Mouse (Mus musculus): ENCODE results near the gene Mgat1. TPM values are rescaled to one million over a fixed set of nuclear protein-coding genes. Genes with fewer than 3 reads are reported as not detected.
A peak's percentile ranks its signal among the peaks of the same experiment; 100 is the strongest.

Mgat1 gene
- polyA plus RNA-seq, 2 experiments, result 64.7 to 83.7 TPM

GRCm38 (mm10) chr11:49250422-49251379 lies 6.7 kb downstream of the Mgat1 start:
- WGBS, result 2% methylated on average over 36 of the region's 45 CpGs
- peak; percentile 87 for DNase-seq (ENCODE audit: low spot score)
- Histone ChIP-seq H3K27ac (replicated peaks; ENCODE audit: low read depth, low read length) (peak overlapping the region; percentile 95), H3K9me3 (ENCODE audit: control insufficient read depth, low read length) (no peaks in the 10 kb centered on the region), H3K4me2 (replicated peaks; ENCODE audit: low read depth, low read length, severe bottlenecking) (peak overlapping the region; percentile 74), H3K9ac (ENCODE audit: low read depth, low read length, severe bottlenecking) (peak overlapping the region; percentile 95), H3K27me3 (ENCODE audit: control insufficient read depth, insufficient read depth, low read length) (no peaks in the 10 kb centered on the region), H3K4me3 (replicated peaks; ENCODE audit: low read length) (peak overlapping the region; percentile 76), H3K36me3 (ENCODE audit: control insufficient read depth, insufficient read depth, low read length) (peaks cover 28% of the 10 kb centered on the region), H3K4me1 (ENCODE audit: control insufficient read depth, insufficient read depth, low read length) (peaks cover 26% of the 10 kb centered on the region)
- TF ChIP-seq POLR2A (IDR thresholded peaks at IDR 0.05; ENCODE audit: borderline replicate concordance, extremely low read depth, insufficient read depth, insufficient read length), result peak; percentile 86; the same call in 1 of the 2 replicates
- ATAC-seq (ENCODE audit: low FRiP score, low read depth), result peak; percentile 95

GRCm38 (mm10) chr11:49251380-49251761 lies 7.4 kb downstream of the Mgat1 start:
- no peaks in the 10 kb centered on the region for H3K9me3 ChIP-seq (ENCODE audit: control insufficient read depth, low read length)
- H3K27me3 ChIP-seq (ENCODE audit: control insufficient read depth, insufficient read depth, low read length), result no peaks in the 10 kb centered on the region
- H3K9ac ChIP-seq (ENCODE audit: low read depth, low read length, severe bottlenecking), result peak overlapping the region; percentile 95
- TF ChIP-seq POLR2A (IDR thresholded peaks at IDR 0.05; ENCODE audit: borderline replicate concordance, extremely low read depth, insufficient read depth, insufficient read length), result no peak
- ATAC-seq (ENCODE audit: low FRiP score, low read depth) (no peak), DNase-seq (ENCODE audit: low spot score) (no peak)
- H3K36me3 ChIP-seq (ENCODE audit: control insufficient read depth, insufficient read depth, low read length), result peaks cover 29% of the 10 kb centered on the region
- peak overlapping the region; percentile 76 for H3K4me3 ChIP-seq (replicated peaks; ENCODE audit: low read length)
- 60% methylated on average over 7 of the region's 7 CpGs for WGBS
- peak overlapping the region; percentile 74 for H3K4me2 ChIP-seq (replicated peaks; ENCODE audit: low read depth, low read length, severe bottlenecking)
- peaks cover 26% of the 10 kb centered on the region for H3K4me1 ChIP-seq (ENCODE audit: control insufficient read depth, insufficient read depth, low read length)
- no peak overlapping the region for H3K27ac ChIP-seq (replicated peaks; ENCODE audit: low read depth, low read length)

DNA sequence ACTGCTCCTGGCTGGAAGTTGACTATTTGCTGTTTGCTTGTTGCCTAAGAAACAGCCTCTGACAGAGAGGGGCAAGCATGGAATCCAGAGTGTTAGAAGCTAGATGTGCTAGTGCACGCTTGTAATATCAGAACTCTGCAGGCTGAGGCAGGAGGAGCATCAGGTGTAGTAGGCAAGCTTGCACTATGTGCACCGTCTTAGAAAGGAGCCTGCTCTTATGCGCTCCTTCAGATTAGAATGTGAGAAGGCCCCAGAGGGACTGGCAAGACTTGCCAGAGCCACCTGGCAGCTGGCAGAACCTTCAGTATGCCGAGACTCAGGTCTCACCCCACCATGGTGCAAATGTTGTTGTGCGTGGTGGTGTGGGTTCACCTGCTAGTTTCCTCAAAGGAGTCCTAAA lies 8.1 kb downstream of the Mgat1 start:
- H3K36me3 ChIP-seq (ENCODE audit: control insufficient read depth, insufficient read depth, low read length), result peaks cover 33% of the 10 kb centered on the region
- H3K4me3 ChIP-seq (replicated peaks; ENCODE audit: low read length), result no peak overlapping the region
- no peak for DNase-seq (ENCODE audit: low spot score)
- ATAC-seq (ENCODE audit: low FRiP score, low read depth), result no peak
- 93% methylated on average over 5 of the region's 5 CpGs for WGBS
- TF ChIP-seq POLR2A (IDR thresholded peaks at IDR 0.05; ENCODE audit: borderline replicate concordance, extremely low read depth, insufficient read depth, insufficient read length), result no peak
- peaks cover 26% of the 10 kb centered on the region for H3K4me1 ChIP-seq (ENCODE audit: control insufficient read depth, insufficient read depth, low read length)
- H3K9ac ChIP-seq (ENCODE audit: low read depth, low read length, severe bottlenecking), result no peak overlapping the region
- H3K27ac ChIP-seq (replicated peaks; ENCODE audit: low read depth, low read length), result no peak overlapping the region
- H3K27me3 ChIP-seq (ENCODE audit: control insufficient read depth, insufficient read depth, low read length), result no peaks in the 10 kb centered on the region
- H3K9me3 ChIP-seq (ENCODE audit: control insufficient read depth, low read length), result no peaks in the 10 kb centered on the region
- H3K4me2 ChIP-seq (replicated peaks; ENCODE audit: low read depth, low read length, severe bottlenecking), result peak overlapping the region; percentile 74; the same call in 1 of the 2 replicates

GRCm38 (mm10) chr11:49253035-49253434 lies 9.0 kb downstream of the Mgat1 start:
- peaks cover 26% of the 10 kb centered on the region for H3K4me1 ChIP-seq (ENCODE audit: control insufficient read depth, insufficient read depth, low read length)
- H3K36me3 ChIP-seq (ENCODE audit: control insufficient read depth, insufficient read depth, low read length), result peaks cover 40% of the 10 kb centered on the region
- DNase-seq (ENCODE audit: low spot score), result no peak
- no peaks in the 10 kb centered on the region for H3K27me3 ChIP-seq (ENCODE audit: control insufficient read depth, insufficient read depth, low read length)
- no peaks in the 10 kb centered on the region for H3K9me3 ChIP-seq (ENCODE audit: control insufficient read depth, low read length)
- H3K27ac ChIP-seq (replicated peaks; ENCODE audit: low read depth, low read length), result no peak overlapping the region
- no peak for TF ChIP-seq POLR2A (IDR thresholded peaks at IDR 0.05; ENCODE audit: borderline replicate concordance, extremely low read depth, insufficient read depth, insufficient read length)
- WGBS, result 98% methylated on average over 6 of the region's 6 CpGs
- no peak for ATAC-seq (ENCODE audit: low FRiP score, low read depth)
- no peak overlapping the region for H3K4me2 ChIP-seq (replicated peaks; ENCODE audit: low read depth, low read length, severe bottlenecking)
- no peak overlapping the region for H3K9ac ChIP-seq (ENCODE audit: low read depth, low read length, severe bottlenecking)
- no peak overlapping the region for H3K4me3 ChIP-seq (replicated peaks; ENCODE audit: low read length)

DNA sequence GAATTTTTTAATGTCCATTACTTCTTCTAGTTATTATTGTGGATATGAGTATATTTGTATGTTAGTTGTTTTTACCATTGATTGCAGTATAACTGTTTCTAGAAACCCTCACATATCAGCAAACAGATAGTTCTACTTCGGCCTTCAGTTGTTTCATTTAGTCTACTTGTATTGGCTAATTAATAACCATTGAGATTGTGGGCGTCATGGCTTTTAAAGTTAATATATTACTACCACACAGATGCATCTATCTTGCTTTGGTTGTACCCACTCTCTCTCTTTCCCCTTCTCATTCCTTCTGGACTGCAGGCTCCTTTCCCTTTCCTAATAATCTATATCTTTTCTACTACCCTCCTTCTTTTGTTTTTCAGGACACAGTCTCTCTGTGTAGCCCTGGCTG lies 15.3 kb downstream of the Mgat1 start:
- Histone ChIP-seq H3K36me3 (ENCODE audit: control insufficient read depth, insufficient read depth, low read length) (peaks cover 73% of the 10 kb centered on the region), H3K4me2 (replicated peaks; ENCODE audit: low read depth, low read length, severe bottlenecking) (no peak overlapping the region), H3K4me3 (replicated peaks; ENCODE audit: low read length) (no peak overlapping the region), H3K27me3 (ENCODE audit: control insufficient read depth, insufficient read depth, low read length) (no peaks in the 10 kb centered on the region), H3K9me3 (ENCODE audit: control insufficient read depth, low read length) (no peaks in the 10 kb centered on the region), H3K27ac (replicated peaks; ENCODE audit: low read depth, low read length) (no peak overlapping the region), H3K4me1 (ENCODE audit: control insufficient read depth, insufficient read depth, low read length) (no peaks in the 10 kb centered on the region), H3K9ac (ENCODE audit: low read depth, low read length, severe bottlenecking) (no peak overlapping the region)
- DNase-seq (ENCODE audit: low spot score) (no peak), ATAC-seq (ENCODE audit: low FRiP score, low read depth) (no peak)
- no peak for TF ChIP-seq POLR2A (IDR thresholded peaks at IDR 0.05; ENCODE audit: borderline replicate concordance, extremely low read depth, insufficient read depth, insufficient read length)
- 88% methylated on average over 2 of the region's 2 CpGs for WGBS
